Mouse (Mus musculus) testis, postnatal 10 days (tissue): Measurements from ENCODE around the gene Ppm1b.

ENCODE experiments used
- DNase-seq: peaks from one replicate; pipeline ENCODE4 v3.0.0; 2021; ENCODE audit warnings: low spot score

Ppm1b gene

DNA sequence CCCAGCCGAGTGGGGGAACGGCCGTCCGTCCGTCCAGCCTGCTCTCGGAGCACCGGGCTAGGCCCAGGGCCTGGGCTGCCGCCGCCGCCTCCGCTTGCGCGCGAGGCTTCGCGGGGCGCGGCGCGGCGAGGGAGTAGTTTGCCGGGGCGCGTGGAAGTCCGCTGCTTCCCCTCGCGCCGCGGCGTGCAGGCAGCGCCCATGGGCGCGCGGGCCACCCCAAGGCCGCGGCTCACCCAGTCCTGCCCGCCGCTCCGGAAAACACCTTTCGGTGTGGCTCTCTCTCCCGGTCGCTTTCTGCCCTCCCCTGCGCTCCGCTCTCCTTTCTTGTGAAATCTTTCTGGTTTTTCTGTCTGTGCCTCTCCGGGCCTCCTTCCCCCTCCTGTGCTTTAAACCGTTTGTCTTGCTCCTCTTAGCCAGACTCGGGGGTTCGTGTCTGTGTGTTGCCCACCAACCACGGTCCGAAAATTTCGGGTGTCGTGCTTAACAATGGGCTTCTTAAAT lies 1.9 kb downstream of the Ppm1b start:
- peak; percentile 56 for DNase-seq

DNA sequence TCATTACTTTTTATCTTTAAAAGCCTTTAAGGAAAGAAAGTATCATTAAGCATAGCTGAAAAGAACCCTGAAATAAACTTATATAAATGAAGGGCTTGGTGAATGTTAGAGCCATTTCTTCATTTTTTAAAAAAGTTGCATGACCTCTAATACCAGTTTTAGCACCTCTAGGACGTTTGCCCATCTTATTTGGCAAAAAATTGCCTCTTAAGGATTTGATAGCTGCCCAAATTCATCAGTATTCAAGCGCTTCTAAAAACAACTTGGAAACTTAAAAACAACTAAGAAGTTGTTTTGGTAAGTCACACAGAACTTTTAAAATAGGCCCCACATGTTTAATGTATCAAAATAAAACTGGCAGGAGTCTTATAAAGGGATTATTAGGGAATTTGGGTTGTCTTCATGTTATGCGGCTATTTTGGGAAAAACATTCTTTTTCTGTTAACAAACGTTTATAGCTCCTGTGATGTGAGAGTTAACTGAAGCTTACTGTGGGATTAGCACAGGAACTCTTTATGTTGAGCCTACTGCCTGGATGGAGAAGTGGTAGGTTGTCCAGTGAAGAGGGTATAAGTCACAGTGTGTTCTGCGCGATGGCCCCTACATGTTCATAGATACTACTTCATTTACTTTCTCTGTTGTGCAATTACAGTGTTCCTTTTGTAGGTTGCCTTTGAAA lies 2.6 kb downstream of the Ppm1b start:
- DNase-seq: no peak

DNA sequence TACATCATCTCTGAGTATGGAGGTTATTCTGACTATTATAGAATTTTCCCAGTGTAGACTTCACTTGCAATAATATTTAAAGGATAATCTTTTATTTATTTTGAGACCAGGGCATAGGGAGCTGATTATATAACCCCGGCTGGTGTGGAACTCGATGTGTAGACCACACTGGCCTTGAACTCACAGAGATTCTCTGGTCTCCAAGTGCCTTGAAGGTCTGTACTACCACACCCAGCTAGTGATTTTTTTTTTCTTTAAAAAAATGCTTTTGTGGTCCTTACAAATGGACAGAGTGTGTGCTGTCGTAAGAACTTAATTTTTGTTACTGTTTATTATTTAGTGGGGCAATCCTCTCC lies 3.1 kb downstream of the Ppm1b start:
- no peak for DNase-seq

DNA sequence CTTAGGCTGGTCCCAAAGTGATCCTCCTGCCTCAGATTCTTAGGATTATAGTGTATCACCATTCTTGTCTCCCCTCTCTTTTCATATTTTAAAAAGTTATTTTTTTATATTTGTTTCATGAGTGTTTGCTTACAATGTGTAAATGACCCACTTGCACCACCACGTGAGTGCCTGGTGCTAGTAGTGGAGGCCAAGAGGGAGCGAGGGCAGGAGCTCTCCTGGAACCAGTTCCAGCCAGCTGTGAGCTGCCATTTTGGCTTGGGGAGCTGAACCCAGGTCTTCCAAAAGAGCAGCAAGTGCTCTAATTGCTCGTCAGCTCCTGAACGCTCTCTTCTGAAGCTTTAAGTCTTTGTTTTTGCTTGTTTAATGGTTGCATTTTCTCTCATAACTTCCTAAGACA lies 3.6 kb downstream of the Ppm1b start:
- DNase-seq: no peak

DNA sequence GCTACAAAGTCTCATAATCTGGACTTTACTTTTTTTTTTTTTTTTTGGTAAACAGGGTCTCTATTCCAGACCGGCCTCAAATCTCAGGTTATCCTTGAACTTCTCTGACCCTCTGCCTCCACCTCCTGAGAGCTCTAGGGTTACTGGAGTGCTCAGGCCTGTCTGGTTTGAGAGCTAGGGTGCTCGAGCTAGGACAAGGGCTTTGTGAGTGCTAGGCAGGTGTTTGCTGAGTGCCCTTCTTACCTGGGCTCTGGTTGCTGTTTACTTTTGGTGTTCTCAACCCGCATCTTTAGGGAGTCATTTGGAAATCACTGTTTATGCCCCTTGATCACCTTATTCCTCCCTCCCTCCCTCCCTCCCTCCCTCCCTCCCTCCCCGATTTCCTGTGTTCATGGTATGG lies 5.5 kb downstream of the Ppm1b start:
- no peak for DNase-seq

DNA sequence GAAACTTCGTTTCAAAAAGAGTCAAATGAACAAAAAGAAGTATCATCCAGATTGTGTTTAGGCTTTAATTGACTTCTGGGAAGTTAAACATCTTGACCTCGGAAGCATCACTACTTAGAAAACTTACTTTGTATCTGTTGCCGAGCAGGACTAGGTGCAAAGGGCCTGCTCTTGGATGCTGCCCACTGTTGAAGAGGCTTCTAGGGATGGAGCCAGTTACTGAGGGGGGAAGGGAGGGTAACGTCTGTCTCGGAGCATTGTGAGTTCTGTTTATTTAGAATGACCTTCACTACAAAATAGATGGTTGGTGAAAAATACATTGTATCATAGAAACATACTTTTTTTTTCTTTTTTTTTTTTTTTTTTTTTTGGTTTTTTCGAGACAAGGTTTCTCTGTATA lies 7.1 kb downstream of the Ppm1b start:
- no peak for DNase-seq

DNA sequence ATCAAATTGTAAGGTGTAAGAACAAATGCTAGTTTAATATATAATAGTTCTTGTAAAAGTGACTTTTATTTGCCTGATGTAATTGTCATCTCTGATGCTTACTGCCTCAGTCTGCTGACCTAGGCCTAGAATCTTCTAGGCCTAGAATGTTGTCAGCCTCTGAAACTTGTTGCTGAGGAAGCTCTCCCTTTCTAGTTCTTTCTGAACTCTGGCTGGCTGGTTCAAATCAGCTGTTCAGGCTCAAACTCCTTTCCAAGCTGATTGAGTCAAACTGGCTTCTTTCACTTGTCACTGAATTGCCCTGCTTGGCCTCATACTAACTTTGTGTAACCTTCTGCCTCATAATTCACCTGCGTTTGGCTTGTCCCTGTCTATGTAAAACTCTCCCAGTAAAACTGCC lies 9.7 kb downstream of the Ppm1b start:
- DNase-seq: no peak

DNA sequence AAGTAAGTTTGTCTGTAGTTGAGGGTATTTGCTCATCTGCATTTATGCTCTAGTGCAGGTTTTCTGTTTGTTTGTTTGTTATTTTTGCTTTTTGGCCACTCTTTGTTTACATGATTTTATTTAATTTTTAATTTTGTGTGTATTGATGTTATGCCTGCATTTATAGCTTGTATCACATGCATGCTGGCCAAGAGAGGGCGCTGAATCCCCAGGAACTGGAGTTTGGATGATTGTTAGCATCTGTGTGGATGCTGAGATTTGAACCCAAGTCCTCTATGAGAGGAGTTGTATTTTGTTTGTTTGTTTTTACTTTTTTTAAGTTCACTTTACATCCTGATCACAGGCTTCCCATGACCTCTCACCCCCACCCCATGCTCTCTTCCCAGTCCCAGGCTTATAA lies 10.5 kb downstream of the Ppm1b start:
- DNase-seq: no peak

DNA sequence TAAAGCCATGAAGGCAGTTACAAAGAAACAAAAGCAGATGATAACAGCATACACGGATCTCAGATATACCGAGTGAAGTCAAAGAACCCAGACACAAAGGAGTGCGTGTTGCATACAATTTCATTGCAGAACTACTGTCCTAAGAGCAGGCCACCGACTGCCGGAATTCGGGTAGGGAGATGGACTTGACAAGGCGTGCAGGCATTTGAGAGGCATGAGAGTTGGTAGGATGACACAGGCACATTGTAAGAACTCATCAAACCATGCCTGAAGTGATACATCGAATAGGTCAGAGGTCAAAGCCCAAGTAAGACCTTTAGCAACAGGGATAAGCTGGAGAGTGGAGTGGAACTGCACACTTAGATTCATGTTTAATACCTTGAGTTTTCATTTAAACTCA lies 13.4 kb downstream of the Ppm1b start:
- no peak for DNase-seq

DNA sequence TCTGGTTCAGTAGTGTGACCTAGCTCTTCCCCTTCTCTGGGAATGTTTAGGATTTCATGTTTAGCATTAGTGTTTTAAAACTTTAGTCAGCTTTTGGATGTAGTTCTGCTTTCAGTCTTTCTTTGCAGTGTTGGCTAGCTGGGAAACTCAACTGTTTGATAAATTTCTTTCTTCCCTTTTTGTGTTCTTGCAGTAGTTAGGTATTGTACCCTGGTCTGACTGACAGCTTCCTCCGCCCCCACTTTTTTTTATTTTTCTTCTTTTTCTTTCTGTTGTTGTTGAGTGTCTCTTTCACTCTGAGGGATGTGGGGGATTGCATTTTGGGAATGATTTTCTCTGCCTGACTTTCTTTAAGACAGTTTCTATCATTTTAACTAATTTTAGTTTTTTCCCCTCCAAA lies 25.2 kb downstream of the Ppm1b start:
- DNase-seq: no peak

DNA sequence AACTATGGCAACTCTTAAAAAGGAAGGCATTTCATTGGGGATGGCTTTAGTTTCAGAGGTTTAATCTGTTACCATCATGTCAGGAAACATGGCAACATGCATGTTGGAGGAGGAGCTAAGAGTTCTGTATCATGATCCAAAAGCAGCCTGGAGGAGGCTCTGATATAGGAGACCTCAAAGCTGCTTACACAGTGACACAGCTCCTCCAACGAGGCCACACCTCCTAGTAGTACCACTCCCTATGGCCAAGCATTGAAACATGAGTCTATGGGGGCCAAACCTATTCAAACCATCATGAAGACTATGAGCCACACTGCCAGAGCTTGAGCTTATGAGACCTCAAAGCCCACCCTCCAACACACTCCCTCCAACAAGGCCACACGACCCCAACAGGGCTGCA lies 26.2 kb downstream of the Ppm1b start:
- DNase-seq: no peak

DNA sequence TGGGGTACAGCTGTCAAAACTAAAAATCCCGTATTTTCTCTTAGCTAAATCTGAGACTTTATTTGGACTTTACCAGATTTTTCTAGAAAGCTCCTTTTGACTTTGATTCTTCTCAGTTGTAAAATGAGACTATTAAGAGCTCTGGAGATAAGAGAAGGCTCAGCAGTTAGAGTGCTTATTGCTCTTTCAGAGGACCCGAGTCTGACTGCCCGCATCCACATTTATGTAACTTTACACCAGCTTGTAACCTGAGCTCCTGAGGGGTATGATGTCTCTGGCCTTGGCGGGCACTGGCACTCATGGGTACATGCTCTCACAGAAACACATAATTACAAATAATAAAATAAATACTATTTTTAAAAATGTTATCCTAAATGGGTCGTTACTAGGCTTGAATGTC lies 29.8 kb downstream of the Ppm1b start:
- DNase-seq: no peak

DNA sequence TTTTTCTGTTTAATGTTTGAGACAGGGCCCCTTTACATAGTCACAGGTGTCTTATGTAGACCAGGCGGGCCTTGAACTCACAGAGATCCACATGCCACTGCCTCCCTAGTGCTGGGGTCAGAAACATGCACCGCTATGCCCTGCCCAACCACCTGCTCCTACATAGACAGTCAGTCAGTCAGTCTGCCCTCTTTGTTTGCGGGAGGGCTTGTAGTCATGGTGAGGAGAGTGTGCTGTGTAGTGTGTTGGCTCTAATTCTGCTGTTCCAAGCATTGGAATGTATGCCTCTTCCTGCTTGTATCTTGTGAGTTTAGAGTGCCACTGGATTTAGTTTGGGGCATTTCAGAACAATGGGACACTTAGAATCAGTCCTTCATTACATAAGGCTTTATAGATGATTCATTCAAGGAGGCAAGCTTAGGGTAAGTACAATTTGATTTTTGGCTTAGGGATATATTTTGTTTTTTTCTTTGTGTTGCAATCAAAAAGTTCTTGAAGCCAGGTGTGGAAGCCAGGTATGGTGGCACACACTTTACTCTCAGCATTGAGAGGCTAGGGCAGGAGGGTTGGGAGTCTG lies 31.4 kb downstream of the Ppm1b start:
- no peak for DNase-seq

DNA sequence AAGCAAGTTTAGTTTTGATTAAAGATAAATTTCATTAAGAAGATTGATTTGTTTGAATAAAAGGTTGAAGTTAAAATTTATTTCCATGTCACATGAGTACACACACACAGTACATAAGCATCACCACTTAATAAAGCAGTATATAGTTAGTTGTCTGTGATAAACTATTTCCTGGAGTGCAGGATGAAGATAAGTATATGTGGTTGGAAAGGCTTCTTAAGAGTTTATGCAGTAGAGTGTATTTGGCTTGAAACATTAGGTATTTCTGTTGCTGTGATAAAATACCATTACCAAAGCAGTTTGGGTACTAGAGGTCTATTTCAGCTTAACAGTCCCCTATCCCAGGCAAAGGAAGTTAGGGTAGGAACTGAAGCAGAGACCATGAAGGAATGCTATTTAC lies 32.0 kb downstream of the Ppm1b start:
- DNase-seq: no peak

DNA sequence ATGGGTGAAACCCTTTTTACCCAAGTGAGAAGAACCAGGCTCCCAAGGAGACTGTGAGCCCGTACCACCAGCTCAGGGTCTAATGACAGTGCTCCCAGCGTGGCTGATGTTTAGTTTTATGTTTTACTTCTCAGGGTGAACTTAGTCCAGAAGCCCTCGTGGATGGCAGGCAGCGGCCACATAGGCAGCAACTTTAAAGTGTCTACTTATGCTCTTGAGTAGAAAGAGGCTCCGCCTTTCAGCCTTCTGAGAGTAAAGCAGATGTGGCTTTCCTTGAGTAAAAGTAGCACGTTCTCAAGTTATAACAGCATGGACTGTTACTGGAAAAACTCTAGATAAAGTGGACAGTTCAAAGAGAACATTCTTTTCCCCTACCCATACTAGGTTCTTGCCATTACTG lies 39.3 kb downstream of the Ppm1b start:
- no peak for DNase-seq

DNA sequence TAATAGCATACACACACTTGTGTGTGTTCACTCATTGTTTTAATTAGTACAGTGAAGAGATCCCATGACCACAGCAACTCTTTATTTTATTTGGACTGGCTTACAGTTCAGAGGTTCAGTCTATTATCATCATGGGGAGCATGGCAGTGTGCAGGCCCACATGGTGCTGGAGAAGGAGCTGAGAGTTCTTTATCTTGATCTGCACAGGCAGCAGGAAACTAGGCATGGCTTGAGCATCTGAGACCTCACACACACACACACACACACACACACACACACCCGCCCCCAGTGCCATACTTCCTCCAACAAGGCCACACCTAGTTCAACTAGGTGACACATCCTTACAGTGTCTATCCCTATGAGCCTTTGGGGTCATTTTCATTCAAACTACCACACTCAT lies 41.1 kb downstream of the Ppm1b start:
- DNase-seq: no peak

DNA sequence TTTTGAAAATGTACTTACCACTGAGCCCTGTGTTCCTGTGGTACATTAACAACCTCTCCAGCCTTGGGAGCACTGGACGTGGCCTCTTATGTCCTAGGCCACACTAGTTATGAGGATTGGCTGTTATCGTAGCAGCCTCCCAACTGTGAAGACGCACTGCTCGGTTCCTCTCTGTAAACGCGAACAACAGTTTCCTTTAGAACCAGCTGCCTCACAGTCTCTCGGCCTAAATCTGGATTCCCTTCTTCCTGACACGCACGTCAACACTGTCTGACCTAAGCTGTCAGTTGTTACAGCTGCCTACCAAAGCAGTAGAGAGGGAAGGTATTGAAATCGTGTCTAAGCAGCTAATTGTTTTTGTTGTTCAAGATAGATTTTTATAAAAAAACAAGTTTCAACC lies 43.1 kb downstream of the Ppm1b start:
- DNase-seq: no peak

DNA sequence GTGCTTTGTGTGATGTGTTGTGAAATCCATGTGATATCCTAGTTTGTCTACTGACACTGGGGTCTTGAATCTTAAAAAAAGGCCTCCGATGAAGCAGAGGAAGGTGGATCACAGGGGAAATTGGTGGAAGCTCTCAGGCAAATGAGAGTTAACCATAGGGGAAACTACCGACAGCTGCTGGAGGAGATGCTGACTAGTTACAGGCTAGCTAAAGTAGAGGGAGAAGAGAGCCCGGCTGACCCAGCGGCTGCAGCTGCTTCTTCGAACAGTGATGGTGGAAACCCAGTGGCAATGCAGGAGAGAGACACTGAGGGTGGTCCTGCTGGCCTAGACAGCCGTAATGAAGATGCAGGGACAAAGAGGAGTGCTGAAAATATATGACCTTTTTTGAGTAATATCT lies 56.9 kb downstream of the Ppm1b start:
- DNase-seq: no peak

DNA sequence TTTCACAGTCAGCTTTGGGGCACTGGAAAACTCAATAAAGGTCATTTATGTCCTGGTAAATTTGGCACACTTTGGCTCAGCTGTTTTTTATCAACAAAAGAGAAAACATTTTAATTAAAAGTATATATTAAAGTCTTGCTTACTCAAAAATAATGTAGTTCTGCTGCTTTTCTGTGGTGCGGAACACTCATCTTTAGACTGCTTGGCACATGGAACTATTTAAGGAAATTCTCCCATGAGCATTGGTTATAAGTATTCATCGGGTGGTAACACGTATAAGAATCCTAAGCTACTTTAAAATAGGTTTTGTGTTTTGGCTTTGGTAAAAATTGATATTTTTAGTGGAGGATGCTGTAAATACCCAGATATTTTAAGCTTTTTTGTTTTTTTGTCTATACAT lies 58.1 kb downstream of the Ppm1b start:
- DNase-seq: no peak

DNA sequence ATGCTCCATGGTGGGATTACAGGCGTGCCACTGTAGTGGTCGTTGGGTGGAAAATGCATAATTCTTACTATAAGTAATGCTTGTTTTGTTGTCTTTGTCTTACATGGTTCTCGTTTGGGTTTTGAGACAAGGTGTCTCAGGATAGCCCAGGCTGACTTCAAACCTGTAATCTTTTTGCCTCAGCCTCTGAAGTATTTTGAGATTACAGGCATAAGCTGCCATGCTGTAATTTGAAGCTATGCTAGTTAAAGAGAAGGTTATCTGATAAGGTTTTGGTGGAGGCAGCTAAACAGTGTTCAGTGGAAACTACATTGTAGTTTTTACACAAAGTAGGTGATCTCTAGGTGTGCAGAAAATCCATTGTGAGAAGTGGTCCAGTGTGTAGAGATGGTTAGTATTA lies 61.8 kb downstream of the Ppm1b start:
- DNase-seq: no peak

DNA sequence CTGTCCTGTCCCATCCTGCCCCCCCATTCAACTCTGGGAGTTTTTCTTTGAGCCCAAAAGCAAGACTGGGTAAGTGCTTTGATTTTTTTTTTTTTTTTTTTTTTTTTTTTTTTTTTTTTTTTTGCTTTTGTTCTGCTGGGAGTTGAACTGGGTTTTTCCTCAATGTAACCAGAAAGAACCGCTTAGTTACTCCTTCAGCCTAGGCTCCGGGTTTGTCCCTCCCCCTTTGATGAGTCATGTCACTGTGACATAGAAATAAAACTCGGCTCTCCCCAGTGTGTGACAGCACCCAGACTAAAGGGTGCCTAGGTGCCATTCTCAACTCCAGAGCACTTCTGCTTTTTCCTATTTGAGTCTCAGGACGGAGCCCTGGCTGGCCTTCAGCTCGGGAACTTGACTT lies 62.3 kb downstream of the Ppm1b start:
- no peak for DNase-seq

DNA sequence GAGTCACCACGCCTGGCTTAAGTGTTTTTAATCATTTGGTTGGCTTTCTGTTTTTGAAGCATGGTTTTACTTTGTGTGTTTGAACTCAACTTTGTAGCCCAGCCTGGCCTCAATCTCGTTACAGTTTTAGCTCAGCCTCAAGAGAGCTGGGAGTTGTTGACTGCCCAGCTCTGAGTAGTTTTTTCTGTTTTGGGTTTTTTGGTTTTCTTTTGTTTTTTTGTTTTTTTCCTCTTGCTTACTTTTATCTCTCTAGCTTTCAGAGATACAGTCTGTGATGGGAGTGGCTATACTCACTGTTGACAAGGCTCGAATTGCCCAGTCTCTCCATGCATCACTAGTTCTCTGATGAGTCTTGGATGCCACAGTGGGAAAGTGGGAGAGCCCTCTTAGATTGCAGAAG lies 63.8 kb downstream of the Ppm1b start:
- no peak for DNase-seq

DNA sequence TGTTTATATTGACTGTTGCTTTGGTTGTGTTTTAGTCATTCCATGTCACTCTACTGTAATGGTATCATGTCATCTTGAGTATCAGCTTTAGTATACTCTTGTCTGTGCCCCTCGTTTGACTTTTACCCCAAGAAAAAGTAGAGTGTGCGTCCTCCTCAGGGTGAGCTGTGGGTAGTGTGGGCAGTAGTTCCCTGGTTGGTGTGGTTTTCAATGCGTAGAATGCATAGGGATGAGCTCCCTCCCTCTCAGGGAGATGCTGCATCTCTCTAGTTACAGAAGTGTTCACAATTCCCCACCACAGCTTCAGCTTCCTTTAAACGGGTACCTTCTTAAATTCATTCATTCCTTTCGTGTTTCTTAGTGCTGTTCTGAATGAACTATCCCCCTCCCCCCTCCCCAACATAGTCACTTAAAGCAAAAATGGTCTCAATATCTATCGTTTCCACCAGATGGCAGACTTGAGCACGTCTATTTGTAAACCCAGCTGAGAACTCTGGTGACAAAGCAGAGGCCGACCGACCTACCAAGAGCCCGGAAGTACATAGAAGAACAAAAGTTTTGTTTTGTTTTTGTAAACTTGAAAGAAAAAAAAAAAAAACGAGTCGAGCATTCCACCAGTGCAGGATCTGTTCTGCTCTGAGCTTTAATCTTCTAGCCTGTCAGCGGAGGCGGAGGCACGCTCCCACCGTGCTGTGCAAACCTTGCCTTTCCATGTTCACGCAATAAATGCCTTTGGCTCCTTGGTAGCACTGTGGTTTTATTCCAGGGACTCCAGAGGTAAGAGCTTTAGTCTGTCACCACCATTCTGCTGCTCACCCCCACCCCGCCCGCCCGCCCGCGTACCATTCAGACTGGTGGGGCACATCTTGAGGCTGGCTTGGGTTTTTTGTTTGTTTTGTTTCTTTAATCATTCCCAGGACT lies 67.0 kb downstream of the Ppm1b start:
- peak; percentile 53 for DNase-seq
